Mouse (Mus musculus) left cerebral cortex, postnatal 10 days (tissue): Measurements from ENCODE around the gene Taf11. TPM values are rescaled to one million over a fixed set of nuclear protein-coding genes. Genes with fewer than 3 reads are reported as not detected.

Experiments
- DNase-seq, 2 experiments: peaks; one replicate each; pipeline ENCODE4 v3.0.0; 2021 to 2022; ENCODE audit warnings: low spot score in 2 of 2, mixed read lengths in 1 of 2; ENCODE audit errors: extremely low spot score in 1 of 2
- intact Hi-C: fragments of 180-260 bp; cut with DNase I; formaldehyde crosslinking; loops from one replicate; pipeline ENCODE4 v1.15.1; 2025
- total RNA-seq, 2 experiments: library from RNA; stranded (reverse); gene quantifications; 2 replicates each; pipeline ENCODE4 v1.2.3; 2021

Taf11 gene
- total RNA-seq, 2 experiments from 2014 or later, result 35.2 to 38.3 TPM

GRCm38 (mm10) chr17:27865461-27865860, 44.2 kb downstream of the Taf11 start:
- no peak for DNase-seq
- intact Hi-C loops, result no loop called here

DNA sequence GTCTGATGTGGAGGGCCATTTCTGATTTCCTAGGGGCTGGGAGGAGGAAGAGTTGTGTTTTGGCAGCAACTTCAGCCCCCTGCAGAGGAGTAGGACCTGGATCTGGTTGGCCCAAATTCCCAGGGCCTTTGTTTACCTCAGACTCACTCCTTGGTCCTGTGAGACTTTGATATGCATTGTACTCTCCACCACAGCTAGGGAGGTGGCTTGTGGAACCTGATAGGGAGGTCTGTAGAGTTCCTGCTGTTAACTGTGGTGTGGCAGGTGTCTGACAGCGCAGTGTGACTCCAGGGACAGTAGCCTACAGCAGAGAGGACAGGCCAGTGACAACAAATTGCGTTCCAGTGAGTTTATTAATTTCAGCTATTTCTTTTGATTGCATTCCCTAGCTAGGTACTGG, 50.5 kb downstream of the Taf11 start:
- intact Hi-C loops, result no loop called here

DNA sequence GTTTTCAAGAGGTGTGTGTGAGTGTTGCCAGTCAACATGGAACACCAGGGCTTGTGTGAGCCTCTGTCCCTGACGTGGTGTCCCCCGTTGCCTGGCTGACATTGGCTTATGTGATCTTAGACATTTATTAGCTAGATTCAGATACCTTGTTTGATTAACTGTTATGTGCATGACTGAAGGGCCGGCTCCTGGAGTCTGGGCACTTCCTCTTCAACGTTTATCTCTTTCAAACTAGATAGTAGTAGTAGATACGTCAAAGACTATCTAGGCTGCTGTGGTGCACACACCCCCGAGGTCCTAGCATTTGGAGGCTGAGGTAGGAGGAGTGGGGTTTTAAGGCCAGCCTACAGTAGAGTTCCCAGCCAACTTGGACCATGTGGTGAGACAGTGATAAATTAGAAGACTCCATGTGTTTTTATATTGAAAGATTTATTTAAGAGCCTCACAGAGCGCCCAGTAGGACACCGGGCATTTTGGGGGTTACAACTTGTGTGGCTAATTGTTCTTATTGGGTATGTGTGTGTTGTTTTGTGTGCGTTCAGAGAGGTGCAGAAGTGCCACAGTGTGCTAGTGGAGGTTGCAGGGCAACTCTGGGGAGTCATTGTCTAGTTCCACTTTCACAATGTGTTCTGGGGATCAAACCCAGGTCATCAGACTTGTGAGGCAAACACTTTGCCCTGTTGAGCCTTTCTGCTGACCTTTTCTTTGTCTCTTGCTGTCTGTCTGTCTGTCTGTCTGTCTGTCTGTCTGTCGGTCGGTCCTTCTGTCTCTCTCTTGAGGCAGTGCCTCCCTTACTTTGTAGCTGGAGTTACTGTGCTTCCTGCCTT, 51.8 kb downstream of the Taf11 start:
- no peak for DNase-seq
- intact Hi-C loops, result no loop called here

More for the DNA sequence above, 50.5 kb downstream of the Taf11 start:
- no peak for DNase-seq

DNA sequence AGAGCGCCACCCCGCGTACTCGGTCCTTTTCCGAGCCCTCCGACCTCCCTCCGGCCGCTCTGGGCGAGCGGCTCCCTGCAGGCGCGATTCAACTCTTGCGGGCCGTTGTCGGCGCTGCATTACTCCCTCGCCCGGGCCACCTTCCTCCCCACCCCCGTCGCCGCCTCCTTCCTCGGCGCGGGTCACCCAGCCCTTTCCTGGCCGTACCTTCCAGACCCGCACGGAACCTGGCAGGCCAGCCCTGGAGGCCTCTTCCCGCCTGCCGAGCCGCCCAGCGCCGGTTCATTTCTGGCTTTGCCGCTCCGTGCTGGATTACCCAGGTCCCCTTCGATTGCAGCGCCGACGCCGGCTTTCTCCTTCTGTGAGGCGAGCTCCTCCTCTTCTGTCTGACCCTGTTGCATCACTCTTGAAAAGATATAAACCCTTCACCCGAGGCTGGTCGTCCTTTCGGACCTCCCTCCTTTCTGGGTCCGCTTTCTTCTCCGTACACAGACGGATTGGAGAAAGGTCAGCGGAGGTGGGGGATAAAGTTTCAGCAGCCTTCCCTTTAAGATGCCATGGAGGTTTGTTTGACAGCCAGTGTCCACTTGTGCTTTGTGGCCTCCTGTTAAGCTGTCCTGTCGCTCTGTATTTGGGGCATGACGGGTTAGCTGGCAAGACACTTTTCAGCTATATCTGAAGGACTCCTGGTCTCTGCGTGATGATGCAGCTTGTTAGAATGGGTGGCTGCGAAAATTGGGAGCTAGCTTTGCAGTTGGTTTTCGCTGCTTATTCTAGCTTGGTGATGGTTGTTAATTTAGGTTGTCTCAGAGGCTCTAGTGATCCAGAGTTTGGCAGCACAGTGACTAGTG, 52.6 kb downstream of the Taf11 start:
- peak; percentile 25 to 71 for DNase-seq
- intact Hi-C loops, result no loop called here

GRCm38 (mm10) chr17:27856265-27856797, 53.3 kb downstream of the Taf11 start, which contains the start of gene Uhrf1bp1:
Uhrf1bp1 (plus strand) TSS chr17:27856441.
- DNase-seq, result peak; percentile 31 to 90
- intact Hi-C loops, result no loop called here

Other genes starting within 250 kb of the Taf11 start
- 1 to 10 TPM; 1.3 to 2.0 TPM for gene Spdef, start 180.9 kb downstream of the Taf11 start, total RNA-seq
- gene D17Wsu92e, start 89.2 kb downstream of the Taf11 start, total RNA-seq, result 100 to 1,000 TPM; 106 to 107 TPM
- gene Snrpc, start 71.7 kb downstream of the Taf11 start, total RNA-seq, result 10 to 100 TPM; 72.1 to 76.6 TPM
- 10 to 100 TPM; 22.9 to 23.8 TPM for gene Uhrf1bp1, start 53.4 kb downstream of the Taf11 start, total RNA-seq
- 10 to 100 TPM; 37.3 to 37.7 TPM for gene Anks1, start 538 bp downstream of the Taf11 start, total RNA-seq
- 1 to 10 TPM; 1.6 to 2.4 TPM for gene Tcp11, start 170.8 kb upstream of the Taf11 start, total RNA-seq
- gene Scube3, start 232.3 kb upstream of the Taf11 start, total RNA-seq, result 1 to 10 TPM; 2.2 to 2.4 TPM